Comparison of ENCODE assay signal across 9 mouse cellular contexts in the genomic region with DNA sequence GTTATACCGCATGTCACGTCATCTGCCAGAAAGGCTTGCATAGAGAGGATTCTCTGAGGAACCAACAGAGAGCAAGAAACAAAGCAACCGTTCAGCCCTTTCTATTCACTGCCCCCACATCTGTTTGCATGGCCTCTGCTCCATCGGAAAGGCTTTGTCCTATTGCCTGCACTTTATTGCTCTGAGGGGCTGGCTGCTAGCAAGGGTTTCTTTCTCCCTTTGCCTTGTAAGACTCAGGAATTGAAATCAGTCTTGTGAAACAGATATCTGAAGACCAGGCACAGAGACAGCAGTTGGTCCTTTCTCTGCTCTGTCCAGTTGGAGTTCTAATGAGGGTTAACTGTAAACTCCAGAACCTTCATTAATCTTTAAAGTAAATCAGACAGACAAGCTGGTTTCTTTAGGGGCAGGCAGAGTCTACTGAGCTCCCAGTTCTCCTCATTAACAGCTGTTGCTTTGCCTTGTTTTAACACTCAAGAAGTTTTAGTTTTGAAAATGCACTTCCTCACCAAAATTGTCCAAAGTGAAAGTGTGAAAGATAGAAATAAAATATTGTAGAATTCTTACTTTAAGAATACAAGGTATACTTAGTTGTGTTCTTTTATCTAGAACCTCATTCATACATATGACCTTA.
A peak's percentile ranks its signal among the peaks of the same experiment; 100 is the strongest.
DNase-seq lines count a peak whose midpoint lies in the region; ATAC-seq lines count a peak whose summit lies in the region.
"Had no signal": no experiment of that assay in that cellular context is flagged by ENCODE, and none has a peak within 500 bp of the region (broad histone marks: within the 10 kb centered on the region; RNA-seq: fewer than 3 reads in every experiment).

No protein-coding gene starts in this region.

- 0 out of 2 replicates have a peak overlapping the region, but pooled peaks have one; percentile 36 for H3K27ac ChIP-seq in heart, embryonic 10.5 days
- H3K27ac ChIP-seq in forebrain, embryonic 14.5 days (ENCODE audit: low read depth, low read length): no peak overlapping the region
- H3K27ac ChIP-seq in limb, embryonic 12.5 days: peak overlapping the region; percentile 74
- H3K27ac ChIP-seq in neural tube, embryonic 15.5 days (replicated peaks): peak overlapping the region; percentile 51

- H3K27me3 ChIP-seq in heart, embryonic 10.5 days (ENCODE audit: insufficient read depth, poor library complexity, severe bottlenecking): no peaks in the 10 kb centered on the region
- H3K27me3 ChIP-seq in forebrain, embryonic 14.5 days (replicated peaks; ENCODE audit: control insufficient read depth, insufficient read depth, low read length): no peaks in the 10 kb centered on the region
- no peaks in the 10 kb centered on the region for H3K27me3 ChIP-seq in limb, embryonic 12.5 days
- no peaks in the 10 kb centered on the region for H3K27me3 ChIP-seq in neural tube, embryonic 15.5 days (replicated peaks)

- H3K36me3 ChIP-seq in heart, embryonic 10.5 days: no peaks in the 10 kb centered on the region
- H3K36me3 ChIP-seq in forebrain, embryonic 14.5 days (ENCODE audit: control insufficient read depth, insufficient read depth, low read length): no peaks in the 10 kb centered on the region
- H3K36me3 ChIP-seq in limb, embryonic 12.5 days: no peaks in the 10 kb centered on the region
- no peaks in the 10 kb centered on the region for H3K36me3 ChIP-seq in neural tube, embryonic 15.5 days

- no peaks in the 10 kb centered on the region for H3K9me3 ChIP-seq in heart, embryonic 10.5 days
- H3K9me3 ChIP-seq in forebrain, embryonic 14.5 days (replicated peaks; ENCODE audit: control insufficient read depth, low read length): no peaks in the 10 kb centered on the region
- no peaks in the 10 kb centered on the region for H3K9me3 ChIP-seq in limb, embryonic 12.5 days
- no peaks in the 10 kb centered on the region for H3K9me3 ChIP-seq in neural tube, embryonic 15.5 days (replicated peaks)

- ATAC-seq in forebrain, embryonic 14.5 days: 0 out of 2 replicates have a peak, but pooled peaks have one; percentile 16
- peak; percentile 64; the same call in 1 of the 2 replicates for ATAC-seq in limb, embryonic 12.5 days (ENCODE audit: insufficient number of reproducible peaks, insufficient read depth, low FRiP score, low TSS enrichment, low read depth)
- peak; percentile 60; the same call in 1 of the 2 replicates for ATAC-seq in neural tube, embryonic 15.5 days (ENCODE audit: low FRiP score)

- no peak overlapping the region for H3K9ac ChIP-seq in forebrain, embryonic 14.5 days (ENCODE audit: low read length)
- H3K9ac ChIP-seq in limb, embryonic 12.5 days (replicated peaks): no peak overlapping the region
- H3K9ac ChIP-seq in neural tube, embryonic 15.5 days (replicated peaks): no peak overlapping the region

- peaks cover 19% of the 10 kb centered on the region for H3K4me1 ChIP-seq in heart, embryonic 10.5 days
- H3K4me1 ChIP-seq in forebrain, embryonic 14.5 days (ENCODE audit: control insufficient read depth, insufficient read depth, low read length): peaks cover 17% of the 10 kb centered on the region
- peaks cover 43% of the 10 kb centered on the region for H3K4me1 ChIP-seq in limb, embryonic 12.5 days (replicated peaks)
- peaks cover 24% of the 10 kb centered on the region for H3K4me1 ChIP-seq in neural tube, embryonic 15.5 days

- H3K4me2 ChIP-seq in forebrain, embryonic 14.5 days (ENCODE audit: low read length): 0 out of 2 replicates have a peak overlapping the region, but pooled peaks have one; percentile 7
- no peak overlapping the region for H3K4me2 ChIP-seq in limb, embryonic 12.5 days
- H3K4me2 ChIP-seq in neural tube, embryonic 15.5 days: peak overlapping the region; percentile 17

- H3K4me3 ChIP-seq in heart, embryonic 10.5 days: no peak overlapping the region
- H3K4me3 ChIP-seq in forebrain, embryonic 14.5 days (ENCODE audit: low read depth, low read length): no peak overlapping the region
- H3K4me3 ChIP-seq in limb, embryonic 12.5 days (replicated peaks): no peak overlapping the region
- no peak overlapping the region for H3K4me3 ChIP-seq in neural tube, embryonic 15.5 days (replicated peaks)

- 60% methylated on average over 4 of the region's 4 CpGs for WGBS in heart, embryonic 10.5 days
- WGBS in forebrain, embryonic 14.5 days: 6% methylated on average over 4 of the region's 4 CpGs
- 18% methylated on average over 4 of the region's 4 CpGs for WGBS in limb, embryonic 12.5 days
- 5% methylated on average over 4 of the region's 4 CpGs for WGBS in neural tube, embryonic 15.5 days

- no peak for DNase-seq in heart, embryonic 10.5 days (ENCODE audit: low spot score)
- DNase-seq in heart, adult 18-20 months: no peak
- DNase-seq in forebrain, embryonic 14.5 days (ENCODE audit: low spot score): peak; percentile 38
- no peak for DNase-seq in spleen, adult 18-20 months
- DNase-seq in right cerebral cortex, postnatal 36 days (ENCODE audit: low spot score in 2 of 2): no peak
- DNase-seq in thymus, adult 18-20 months: no peak
- DNase-seq: lung, postnatal 4 days had no signal
